Mouse (Mus musculus): ENCODE data around the gene Prkra.

DNA sequence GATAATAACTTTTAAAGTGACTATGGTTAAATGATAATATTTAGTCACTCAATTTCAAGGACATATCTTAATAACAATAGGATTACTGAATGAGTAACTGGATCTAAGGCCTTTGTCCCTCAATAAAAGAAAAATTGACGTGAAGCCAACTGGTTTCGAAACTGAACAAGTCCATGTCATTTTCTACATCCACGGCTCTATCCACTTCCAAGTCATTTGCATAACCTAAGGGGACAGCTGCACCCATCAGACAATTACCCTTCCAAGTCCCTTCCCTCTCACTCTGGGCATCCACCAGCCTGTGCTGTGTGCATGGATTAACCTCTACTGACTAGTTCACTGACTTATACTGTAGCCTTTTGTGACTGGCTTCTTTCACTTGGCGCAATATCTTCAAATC, 16.2 kb downstream of the Prkra start:
- TF ChIP-seq POLR2A (IDR thresholded peaks at IDR 0.05; ENCODE audit: low read depth, low read length) (no peak), CTCF (IDR thresholded peaks at IDR 0.05; ENCODE audit: extremely low read depth, insufficient read depth, insufficient read length, insufficient replicate concordance) (no peak)
